Mouse (Mus musculus) stomach, postnatal 0 days (tissue): ENCODE data around the gene Kctd6.

Source experiments
- CTCF ChIP-seq: IDR thresholded peaks from 2 replicates; pipeline ENCODE4 v1.5.1; 2016; ENCODE audit warnings: antibody characterized with exemption, low read depth, mild to moderate bottlenecking, moderate library complexity
- EP300 ChIP-seq: optimal IDR thresholded peaks from 2 replicates; pipeline ENCODE3; 2016; ENCODE audit warnings: antibody characterized with exemption

GRCm38 (mm10) chr14:8232155-8232910, 18.4 kb downstream of the Kctd6 start:
- TF ChIP-seq CTCF, result no peak
- TF ChIP-seq EP300, result no peak
